Comparison of ENCODE assay signal across 7 mouse cellular contexts in genomic region chr17:74294426-74295025, GRCm38 (mm10). TPM values are rescaled to one million over a fixed set of nuclear protein-coding genes. Genes with fewer than 3 reads are reported as not detected.
DNase-seq lines count a peak whose midpoint lies in the region; ATAC-seq and TF ChIP-seq lines count a peak whose summit lies in the region.

No protein-coding gene starts in this region.

- no peak for TF ChIP-seq POLR2A in kidney, adult 2 months (IDR thresholded peaks at IDR 0.05; ENCODE audit: low read depth, low read length)

- H3K9me3 ChIP-seq in embryonic facial prominence, embryonic 11.5 days (replicated peaks; ENCODE audit: control insufficient read depth, low read length), result no peaks in the 10 kb centered on the region
- no peaks in the 10 kb centered on the region for H3K9me3 ChIP-seq in limb, embryonic 13.5 days
- no peaks in the 10 kb centered on the region for H3K9me3 ChIP-seq in midbrain, embryonic 14.5 days (ENCODE audit: control insufficient read depth, low read length)

- peak overlapping the region; percentile 98 for H3K4me3 ChIP-seq in embryonic facial prominence, embryonic 11.5 days (ENCODE audit: low read depth, low read length)
- H3K4me3 ChIP-seq in kidney, adult 2 months (ENCODE audit: insufficient read depth, low read depth, low read length), result peak overlapping the region; percentile 68
- H3K4me3 ChIP-seq in limb, embryonic 13.5 days, result peak overlapping the region; percentile 99
- peak overlapping the region; percentile 93 for H3K4me3 ChIP-seq in midbrain, embryonic 14.5 days (replicated peaks; ENCODE audit: low read depth, low read length)

- DNase-seq in adrenal gland, postnatal 14 days, result peak; percentile 92
- DNase-seq in embryonic facial prominence, embryonic 11.5 days (ENCODE audit: low spot score), result peak; percentile 79
- DNase-seq in heart, adult 18-20 months, result peak; percentile 87 to 94
- peak; percentile 94 for DNase-seq in kidney, adult 2 months
- peak; percentile 81 for DNase-seq in midbrain, embryonic 14.5 days
- DNase-seq in spleen, adult 18-20 months, result peak; percentile 80 to 82

- H3K36me3 ChIP-seq in embryonic facial prominence, embryonic 11.5 days (replicated peaks; ENCODE audit: control insufficient read depth, insufficient read depth, low read depth, low read length), result no peaks in the 10 kb centered on the region
- no peaks in the 10 kb centered on the region for H3K36me3 ChIP-seq in kidney, adult 2 months (ENCODE audit: control insufficient read depth, insufficient read depth, low read length)
- peaks cover 12% of the 10 kb centered on the region for H3K36me3 ChIP-seq in limb, embryonic 13.5 days
- peaks cover 8% of the 10 kb centered on the region for H3K36me3 ChIP-seq in midbrain, embryonic 14.5 days (ENCODE audit: control insufficient read depth, insufficient read depth, low read length)

- 0% methylated on average over 53 of the region's 80 CpGs for WGBS in embryonic facial prominence, embryonic 11.5 days
- 2% methylated on average over 76 of the region's 80 CpGs for WGBS in kidney, adult 2 months
- WGBS in limb, embryonic 13.5 days, result 1% methylated on average over 75 of the region's 80 CpGs
- WGBS in midbrain, embryonic 14.5 days, result 0% methylated on average over 70 of the region's 80 CpGs

- H3K27me3 ChIP-seq in embryonic facial prominence, embryonic 11.5 days (ENCODE audit: control insufficient read depth, insufficient read depth, low read length), result no peaks in the 10 kb centered on the region
- no peaks in the 10 kb centered on the region for H3K27me3 ChIP-seq in kidney, adult 2 months (replicated peaks; ENCODE audit: control insufficient read depth, insufficient read depth, low read length)
- no peaks in the 10 kb centered on the region for H3K27me3 ChIP-seq in limb, embryonic 13.5 days
- H3K27me3 ChIP-seq in midbrain, embryonic 14.5 days (ENCODE audit: control insufficient read depth, insufficient read depth, low read length), result no peaks in the 10 kb centered on the region

- ATAC-seq in embryonic facial prominence, embryonic 11.5 days (replicated peaks; ENCODE audit: insufficient number of reproducible peaks, low FRiP score, low TSS enrichment, low read depth), result peak; percentile 78
- ATAC-seq in limb, embryonic 13.5 days (ENCODE audit: low FRiP score, low read depth), result peak; percentile 84
- ATAC-seq in midbrain, embryonic 14.5 days (ENCODE audit: low FRiP score, low TSS enrichment), result peak; percentile 81

- H3K4me1 ChIP-seq in embryonic facial prominence, embryonic 11.5 days (ENCODE audit: control insufficient read depth, insufficient read depth, low read length), result no peaks in the 10 kb centered on the region
- H3K4me1 ChIP-seq in kidney, adult 2 months (ENCODE audit: control insufficient read depth, insufficient read depth, low read length), result no peaks in the 10 kb centered on the region; the same call in 1 of the 2 replicates
- peaks cover 26% of the 10 kb centered on the region for H3K4me1 ChIP-seq in limb, embryonic 13.5 days
- peaks cover 17% of the 10 kb centered on the region for H3K4me1 ChIP-seq in midbrain, embryonic 14.5 days (ENCODE audit: control insufficient read depth, insufficient read depth, low read length)

- H3K9ac ChIP-seq in embryonic facial prominence, embryonic 11.5 days (replicated peaks; ENCODE audit: low read length), result peak overlapping the region; percentile 97
- H3K9ac ChIP-seq in limb, embryonic 13.5 days, result peak overlapping the region; percentile 94
- peak overlapping the region; percentile 95 for H3K9ac ChIP-seq in midbrain, embryonic 14.5 days (replicated peaks; ENCODE audit: low read length)

- peak overlapping the region; percentile 98 for H3K27ac ChIP-seq in embryonic facial prominence, embryonic 11.5 days (replicated peaks; ENCODE audit: low read depth, low read length)
- peak overlapping the region; percentile 69 for H3K27ac ChIP-seq in kidney, adult 2 months (ENCODE audit: insufficient read depth, low read depth, low read length)
- H3K27ac ChIP-seq in limb, embryonic 13.5 days, result peak overlapping the region; percentile 99
- peak overlapping the region; percentile 96 for H3K27ac ChIP-seq in midbrain, embryonic 14.5 days (replicated peaks; ENCODE audit: low read depth, low read length)

- TF ChIP-seq CTCF in kidney, adult 2 months (conservative IDR thresholded peaks at IDR 0.05; ENCODE audit: insufficient read depth, insufficient read length, low read depth, low read length), result no peak

- peak overlapping the region; percentile 73 for H3K4me2 ChIP-seq in embryonic facial prominence, embryonic 11.5 days (ENCODE audit: low read depth, low read length)
- H3K4me2 ChIP-seq in limb, embryonic 13.5 days (replicated peaks), result peak overlapping the region; percentile 70
- peak overlapping the region; percentile 63 for H3K4me2 ChIP-seq in midbrain, embryonic 14.5 days (ENCODE audit: low read length)

RNA-seq across cellular contexts. Expression of gene Memo1, which starts 0.8 kb away (rescaled TPM):
- 88.5 and 102 TPM in 2 replicates for total RNA-seq in adrenal gland, postnatal 14 days (2021)
- polyA plus RNA-seq in embryonic facial prominence, embryonic 11.5 days (2014; fragmentation: Nextera tagmentation; extraction: Ambion mirVana), result 85.4 and 88.7 TPM in 2 replicates
- 10 to 100 TPM; 57.4 to 63.2 TPM for total RNA-seq in heart, adult 18-20 months (2021)
- polyA plus RNA-seq in kidney, adult 2 months (2012; rRNA removed), result 38.7 and 43.1 TPM in 2 replicates
- 79.4 and 83.0 TPM in 2 replicates for polyA plus RNA-seq in limb, embryonic 13.5 days (2015; fragmentation: Nextera tagmentation; extraction: Ambion mirVana)
- 59.3 and 64.0 TPM in 2 replicates for polyA plus RNA-seq in midbrain, embryonic 14.5 days (2014; fragmentation: Nextera tagmentation; extraction: Ambion mirVana)

RNA-seq across cellular contexts. Expression of gene Dpy30, which starts 29.2 kb away (rescaled TPM):
- 89.7 and 95.2 TPM in 2 replicates for total RNA-seq in adrenal gland, postnatal 14 days (2021)
- 276 and 302 TPM in 2 replicates for polyA plus RNA-seq in embryonic facial prominence, embryonic 11.5 days (2014; fragmentation: Nextera tagmentation; extraction: Ambion mirVana)
- total RNA-seq in heart, adult 18-20 months (2021), result 10 to 100 TPM; 36.5 to 48.4 TPM
- polyA plus RNA-seq in kidney, adult 2 months (2012; rRNA removed), result 38.1 and 57.3 TPM in 2 replicates
- 223 and 240 TPM in 2 replicates for polyA plus RNA-seq in limb, embryonic 13.5 days (2015; fragmentation: Nextera tagmentation; extraction: Ambion mirVana)
- polyA plus RNA-seq in midbrain, embryonic 14.5 days (2014; fragmentation: Nextera tagmentation; extraction: Ambion mirVana), result 199 and 211 TPM in 2 replicates

RNA-seq across cellular contexts. Expression of gene Spast, which starts 44.3 kb away (rescaled TPM):
- 35.5 and 38.1 TPM in 2 replicates for total RNA-seq in adrenal gland, postnatal 14 days (2021)
- polyA plus RNA-seq in embryonic facial prominence, embryonic 11.5 days (2014; fragmentation: Nextera tagmentation; extraction: Ambion mirVana), result 34.1 and 41.3 TPM in 2 replicates
- 10 to 100 TPM; 29.9 to 32.4 TPM for total RNA-seq in heart, adult 18-20 months (2021)
- polyA plus RNA-seq in kidney, adult 2 months (2012; rRNA removed), result 3.5 and 4.2 TPM in 2 replicates
- polyA plus RNA-seq in limb, embryonic 13.5 days (2015; fragmentation: Nextera tagmentation; extraction: Ambion mirVana), result 17.4 and 17.7 TPM in 2 replicates
- 52.3 and 58.9 TPM in 2 replicates for polyA plus RNA-seq in midbrain, embryonic 14.5 days (2014; fragmentation: Nextera tagmentation; extraction: Ambion mirVana)

Comparison
In these comparisons a context has a peak if more than half of its experiments do, and no peak if none do; other contexts are left out.
1. Peak in every context shown above with its lines: DNase-seq, ATAC-seq, H3K4me3 ChIP-seq and H3K27ac ChIP-seq.